Mouse (Mus musculus): ENCODE data around the gene Armc8.

- TF ChIP-seq POLR2A (IDR thresholded peaks at IDR 0.05; ENCODE audit: extremely low read depth, insufficient read depth, low read length) (no peak), CTCF (IDR thresholded peaks at IDR 0.05; ENCODE audit: low read depth, low read length) (no peak)
These were observed 127.8 kb downstream of the Armc8 start for GRCm38 (mm10) chr9:99440941-99441340.

All from liver, adult 2 months (tissue).